Mouse (Mus musculus) cortical plate, adult 2 months (tissue): ENCODE results near the gene Ttll6.

Source experiments
- CTCF ChIP-seq: fragments of 200-500 bp; IDR thresholded peaks from 2 replicates; pipeline ENCODE4 v1.5.1; 2011; ENCODE audit warnings: mild to moderate bottlenecking, control low read depth, low read length; ENCODE audit not compliant: insufficient read depth; ENCODE audit errors: extremely low read depth
- POLR2A ChIP-seq: fragments of 200-500 bp; IDR thresholded peaks from 2 replicates; pipeline ENCODE4 v1.6.1; 2011; ENCODE audit warnings: mild to moderate bottlenecking, low read length, control low read depth; ENCODE audit not compliant: insufficient read depth; ENCODE audit errors: extremely low read depth

GRCm38 (mm10) chr11:96093361-96093760, 40.2 kb upstream of the Ttll6 start:
- TF ChIP-seq CTCF (peak; percentile 96), POLR2A (no peak)
